Mouse (Mus musculus): ENCODE measurements around the gene Tm4sf19.
A peak's percentile ranks its signal among the peaks of the same experiment; 100 is the strongest.
"Not testable (repeated sequence)": the region's sequence is repeated elsewhere in the genome, so short reads cannot be mapped to it uniquely, and the experiment has no call there.

The Tm4sf19 gene

GRCm38 (mm10) chr16:32430474-32431046, 30.3 kb downstream of the Tm4sf19 start, which contains the start of gene Pcyt1a:
Gene Pcyt1a, plus strand, starts transcription at chr16:32430921.
- DNase-seq (ENCODE audit: low spot score), result peak; percentile 62

- DNase-seq (ENCODE audit: low spot score), result peak; percentile 28
Observed at GRCm38 (mm10) chr16:32431047-32431591, 30.8 kb downstream of the Tm4sf19 start.

DNA sequence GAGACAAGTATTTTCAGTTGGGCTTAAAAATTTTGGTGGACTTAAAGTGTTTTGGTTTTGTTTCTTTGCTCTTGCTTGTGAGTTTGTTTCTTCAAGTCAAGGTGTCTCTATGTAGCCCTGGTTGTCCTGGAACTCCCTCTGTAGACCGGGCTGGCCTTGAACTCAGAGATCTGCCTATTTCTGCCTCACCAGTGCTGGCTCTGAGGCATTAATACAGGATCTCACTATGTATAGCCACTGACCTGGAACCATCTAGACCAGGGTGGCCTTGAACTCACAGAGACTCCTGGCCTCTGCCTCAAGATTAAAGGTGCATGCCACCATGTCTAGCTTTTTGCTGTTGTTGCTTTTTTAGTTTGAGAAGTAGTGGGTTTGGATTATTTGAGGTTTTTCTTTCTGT, 31.6 kb downstream of the Tm4sf19 start:
- no peak for DNase-seq (ENCODE audit: low spot score)

GRCm38 (mm10) chr16:32433138-32433537, 32.8 kb downstream of the Tm4sf19 start:
- no peak for DNase-seq (ENCODE audit: low spot score)

GRCm38 (mm10) chr16:32434066-32434465, 33.8 kb downstream of the Tm4sf19 start:
- peak; percentile 85 for DNase-seq (ENCODE audit: low spot score)

DNA sequence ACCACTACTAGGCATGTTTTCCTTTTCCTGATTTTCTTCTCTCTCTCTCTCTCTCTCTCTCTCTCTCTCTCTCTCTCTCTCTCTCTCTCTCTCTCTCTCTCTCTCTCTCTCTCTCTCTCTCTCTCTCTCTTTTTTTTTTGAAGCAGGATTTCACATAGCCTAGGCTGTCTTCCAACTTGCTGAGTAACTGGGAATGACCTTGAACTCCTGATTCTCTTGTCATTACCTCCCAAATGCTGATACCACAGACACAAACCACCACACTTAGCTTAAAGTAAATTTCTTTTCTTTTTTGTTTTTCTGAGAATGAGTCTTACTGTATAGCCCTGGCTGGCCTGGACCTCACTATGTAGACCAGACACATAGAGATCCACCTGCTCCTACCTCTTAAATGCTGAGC, 34.4 kb downstream of the Tm4sf19 start:
- DNase-seq (ENCODE audit: low spot score), result no peak

GRCm38 (mm10) chr16:32436657-32437056, 36.4 kb downstream of the Tm4sf19 start:
- DNase-seq (ENCODE audit: low spot score), result no peak

DNA sequence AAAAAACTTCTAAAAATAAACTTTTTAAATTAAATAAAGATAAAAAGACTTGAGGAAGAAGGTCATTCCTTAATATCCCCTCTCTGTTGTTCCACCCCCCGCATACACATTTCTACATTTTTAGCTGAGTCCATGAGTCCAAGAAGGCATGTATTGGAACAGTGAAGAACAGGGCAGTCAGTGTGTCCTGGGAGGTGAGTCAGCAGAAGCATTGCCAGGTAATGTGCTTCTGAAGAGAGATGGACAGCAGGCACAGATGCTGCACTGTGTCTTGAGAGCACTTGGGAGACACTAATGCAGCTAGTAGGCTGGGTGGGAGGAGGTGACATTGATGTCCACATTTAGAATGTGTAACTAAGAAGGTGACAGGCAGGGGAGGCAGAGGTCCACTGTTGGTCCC, 37.0 kb downstream of the Tm4sf19 start:
- no peak for DNase-seq (ENCODE audit: low spot score)

- no peak for DNase-seq (ENCODE audit: low spot score)
Observed at GRCm38 (mm10) chr16:32441432-32441831, 41.1 kb downstream of the Tm4sf19 start.

GRCm38 (mm10) chr16:32444615-32445014, 44.3 kb downstream of the Tm4sf19 start:
- not testable (repeated sequence) for DNase-seq (ENCODE audit: low spot score)

- DNase-seq (ENCODE audit: low spot score), result no peak
Observed at GRCm38 (mm10) chr16:32445558-32445957, 45.3 kb downstream of the Tm4sf19 start.

GRCm38 (mm10) chr16:32446563-32447138, 46.3 kb downstream of the Tm4sf19 start:
- DNase-seq (ENCODE audit: low spot score), result no peak

- DNase-seq (ENCODE audit: low spot score), result no peak
Observed at GRCm38 (mm10) chr16:32449665-32450064, 49.4 kb downstream of the Tm4sf19 start.

DNA sequence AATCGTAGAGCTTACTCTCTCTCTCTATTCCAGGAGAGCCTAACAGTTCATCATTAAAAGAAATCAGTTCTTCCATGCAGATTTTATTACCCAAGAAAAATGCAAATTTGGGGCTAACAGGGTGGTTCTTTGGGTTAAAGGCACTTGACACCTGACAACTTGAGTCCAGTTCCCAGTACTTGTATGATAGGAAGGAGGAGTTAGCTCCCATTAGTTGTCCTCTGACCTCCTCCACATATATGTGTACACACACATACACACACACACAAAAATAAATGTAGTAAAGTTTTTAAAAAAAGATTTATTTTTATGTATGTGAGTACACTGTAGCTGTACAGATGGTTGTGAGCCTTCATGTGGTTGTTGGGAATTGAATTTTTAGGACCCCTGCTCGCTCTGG, 49.8 kb downstream of the Tm4sf19 start:
- no peak for DNase-seq (ENCODE audit: low spot score)

DNA sequence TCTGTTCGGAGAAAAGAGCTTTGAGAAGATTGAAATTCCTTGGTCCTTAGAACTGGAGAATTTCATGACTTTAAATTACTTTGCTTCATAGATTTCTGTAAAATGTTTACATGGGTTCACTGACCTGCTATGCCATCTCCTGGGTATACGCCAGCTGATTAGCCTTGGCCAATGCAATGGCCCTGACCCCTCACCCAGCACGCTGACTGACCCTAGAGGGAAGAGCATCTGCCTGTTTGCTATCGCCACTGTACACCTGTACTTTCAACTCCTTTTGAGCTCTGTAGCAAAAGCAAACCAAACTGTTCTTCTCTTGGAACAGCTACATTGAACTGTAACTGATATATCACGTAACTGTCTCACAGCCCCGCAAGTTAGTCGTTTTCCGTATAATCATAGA, 52.8 kb downstream of the Tm4sf19 start:
- DNase-seq (ENCODE audit: low spot score), result no peak

- DNase-seq (ENCODE audit: low spot score), result no peak
Observed at GRCm38 (mm10) chr16:32454646-32455045, 54.3 kb downstream of the Tm4sf19 start.

DNA sequence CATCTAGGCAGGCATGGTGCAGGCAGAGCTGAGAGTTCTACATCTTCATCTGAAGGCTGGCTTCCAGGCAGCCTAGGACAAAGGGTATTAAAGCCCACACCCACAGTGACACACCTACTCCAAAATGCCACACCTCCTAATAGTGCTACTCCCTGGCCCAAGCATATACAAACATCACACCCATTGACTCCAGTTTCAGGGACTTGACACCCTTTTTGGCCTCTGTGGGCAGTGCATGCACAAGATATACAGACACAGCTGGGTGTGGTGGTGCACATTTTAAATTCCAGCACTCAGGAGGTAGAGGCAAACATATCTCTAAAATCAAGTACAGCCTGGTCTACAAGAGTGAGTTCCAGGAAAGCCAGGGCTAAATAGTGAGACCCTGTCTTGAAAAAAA, 55.8 kb downstream of the Tm4sf19 start:
- DNase-seq (ENCODE audit: low spot score), result no peak

- DNase-seq (ENCODE audit: low spot score), result no peak
Observed at GRCm38 (mm10) chr16:32456761-32457160, 56.5 kb downstream of the Tm4sf19 start.

All from T-cell, adult 2 months (primary cell).